Mouse (Mus musculus) C2C12 (cell line): ENCODE measurements around the gene Smc3. TPM values are rescaled to one million over a fixed set of nuclear protein-coding genes. Genes with fewer than 3 reads are reported as not detected.

Experiments used
- H3K27me3 ChIP-seq: one replicate; pipeline ENCODE4 v1.6.1; 2011; ENCODE audit not compliant: control insufficient read depth, insufficient read depth, insufficient read length
- H3K36me3 ChIP-seq: one replicate; pipeline ENCODE4 v1.6.1; 2011; ENCODE audit not compliant: control insufficient read depth, insufficient read depth
- H3K4me3 ChIP-seq: one replicate; pipeline ENCODE4 v1.5.1; 2011; ENCODE audit warnings: mild to moderate bottlenecking, control low read depth; ENCODE audit not compliant: poor library complexity, insufficient read depth, severe bottlenecking
- H3K79me2 ChIP-seq: one replicate; pipeline ENCODE4 v1.6.1; 2011; ENCODE audit not compliant: control insufficient read depth, insufficient read depth
- H3K79me3 ChIP-seq: one replicate; pipeline ENCODE4 v1.6.1; 2011; ENCODE audit warnings: low read depth, control low read depth
- H3ac ChIP-seq: one replicate; pipeline ENCODE3; 2011; ENCODE audit warnings: low read depth; ENCODE audit not compliant: control insufficient read depth, insufficient read length
- CEBPB ChIP-seq: IDR thresholded peaks from one replicate; pipeline ENCODE4 v1.6.1; 2011; ENCODE audit warnings: low read depth, mild to moderate bottlenecking, control low read depth, moderate library complexity
- CTCF ChIP-seq: IDR thresholded peaks from one replicate; pipeline ENCODE4 v1.5.1; 2011; ENCODE audit not compliant: control insufficient read depth, insufficient read depth, insufficient read length
- FOSL1 ChIP-seq: IDR thresholded peaks from one replicate; pipeline ENCODE4 v1.8.0; 2011; ENCODE audit warnings: mild to moderate bottlenecking, low read length; ENCODE audit not compliant: poor library complexity, insufficient read depth, severe bottlenecking
- MAX ChIP-seq: IDR thresholded peaks from one replicate; pipeline ENCODE4 v1.6.1; 2011; ENCODE audit warnings: mild to moderate bottlenecking, control low read depth
- MYOD1 ChIP-seq: IDR thresholded peaks from one replicate; pipeline ENCODE4 v1.6.1; 2011; ENCODE audit warnings: low read depth; ENCODE audit not compliant: control insufficient read depth, insufficient read length
- MYOG ChIP-seq: IDR thresholded peaks from one replicate; pipeline ENCODE4 v1.6.1; 2011; ENCODE audit not compliant: control insufficient read depth, insufficient read length; ENCODE audit errors: extremely low read depth
- USF1 ChIP-seq: IDR thresholded peaks from one replicate; pipeline ENCODE4 v1.6.1; 2011; ENCODE audit warnings: low read depth, mild to moderate bottlenecking, control low read depth, moderate library complexity
- polyA plus RNA-seq: library from polyadenylated mRNA; unstranded; fragments of >200 nt; fragmentation: generic; extraction: Trizol; gene quantifications from one replicate; pipeline ENCODE4 v1.2.1, GENCODE M21; 2012; ENCODE audit warnings: missing spikeins

The Smc3 gene
- polyA plus RNA-seq, 1 experiment = 10.1 TPM

DNA sequence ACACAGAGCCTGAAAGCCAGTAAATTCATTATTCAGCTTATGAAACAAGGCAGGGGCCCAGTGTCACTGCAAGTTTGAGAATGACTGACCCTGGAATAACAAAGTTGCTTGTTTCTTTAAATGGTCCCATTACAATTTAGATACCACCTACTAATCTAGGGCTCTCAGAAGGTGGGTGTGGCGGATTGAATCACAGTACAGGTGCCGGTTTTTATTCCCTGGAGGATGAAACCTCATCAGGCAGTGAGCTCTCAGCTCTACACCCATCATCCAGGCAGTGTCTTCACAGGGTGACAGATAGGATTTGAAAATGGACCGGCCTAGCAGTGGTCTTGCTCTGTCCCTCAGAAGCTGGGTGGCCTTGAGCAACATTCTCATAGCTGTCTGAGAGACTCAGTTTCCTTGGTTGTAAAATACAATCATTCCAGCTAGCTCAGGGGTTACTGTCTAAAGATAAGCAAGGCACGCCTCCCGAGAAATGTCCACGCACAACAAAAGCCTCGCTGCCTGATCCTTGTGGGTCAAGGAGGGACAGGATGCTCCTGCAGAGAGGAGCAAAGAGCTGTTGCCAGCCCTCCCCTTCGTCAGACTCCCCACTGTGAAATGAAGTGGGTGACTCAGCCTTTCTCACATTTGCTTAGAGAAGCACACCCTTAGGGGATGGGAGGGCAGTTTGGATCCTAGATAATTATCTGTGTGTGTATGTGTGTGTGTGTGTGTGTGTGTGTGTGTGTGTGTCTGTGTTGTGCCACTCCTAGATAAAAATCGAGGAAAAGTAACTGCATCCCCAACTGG, 74.1 kb downstream of the Smc3 start:
- H3ac ChIP-seq = no peak overlapping the region
- no peaks in the 10 kb centered on the region for H3K36me3 ChIP-seq
- TF ChIP-seq MYOD1 = peak; percentile 36
- TF ChIP-seq MYOG = no peak
- no peak overlapping the region for H3K4me3 ChIP-seq
- H3K27me3 ChIP-seq = no peaks in the 10 kb centered on the region
- H3K79me2 ChIP-seq = no peaks in the 10 kb centered on the region
- no peaks in the 10 kb centered on the region for H3K79me3 ChIP-seq

DNA sequence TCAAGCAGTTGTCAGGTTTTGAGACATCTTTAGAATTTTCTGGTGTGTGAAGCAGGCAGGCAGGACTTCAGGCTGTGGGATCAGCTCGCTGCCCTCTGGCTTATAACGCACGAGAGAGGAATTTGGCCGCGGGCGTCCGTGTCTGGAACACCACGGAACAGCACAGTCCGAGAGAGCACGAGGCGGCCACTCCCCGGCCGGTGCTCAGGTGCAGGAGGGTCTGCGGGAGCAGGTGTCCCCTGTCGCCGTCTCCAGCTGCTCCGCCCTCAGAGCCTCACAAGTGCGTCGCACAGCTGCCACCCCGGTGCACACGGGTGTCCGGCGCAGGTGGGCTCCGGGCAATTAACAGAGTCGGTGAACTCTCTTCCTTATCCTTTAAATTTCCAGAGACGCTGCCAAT, 76.0 kb downstream of the Smc3 start:
- Histone ChIP-seq H3K79me2 (no peaks in the 10 kb centered on the region), H3ac (peak overlapping the region; percentile 29), H3K79me3 (no peaks in the 10 kb centered on the region), H3K36me3 (no peaks in the 10 kb centered on the region), H3K27me3 (no peaks in the 10 kb centered on the region), H3K4me3 (peak overlapping the region; percentile 36)
- TF ChIP-seq CTCF (no peak), MAX (no peak), USF1 (no peak), MYOG (no peak), FOSL1 (no peak), CEBPB (no peak), MYOD1 (no peak)

DNA sequence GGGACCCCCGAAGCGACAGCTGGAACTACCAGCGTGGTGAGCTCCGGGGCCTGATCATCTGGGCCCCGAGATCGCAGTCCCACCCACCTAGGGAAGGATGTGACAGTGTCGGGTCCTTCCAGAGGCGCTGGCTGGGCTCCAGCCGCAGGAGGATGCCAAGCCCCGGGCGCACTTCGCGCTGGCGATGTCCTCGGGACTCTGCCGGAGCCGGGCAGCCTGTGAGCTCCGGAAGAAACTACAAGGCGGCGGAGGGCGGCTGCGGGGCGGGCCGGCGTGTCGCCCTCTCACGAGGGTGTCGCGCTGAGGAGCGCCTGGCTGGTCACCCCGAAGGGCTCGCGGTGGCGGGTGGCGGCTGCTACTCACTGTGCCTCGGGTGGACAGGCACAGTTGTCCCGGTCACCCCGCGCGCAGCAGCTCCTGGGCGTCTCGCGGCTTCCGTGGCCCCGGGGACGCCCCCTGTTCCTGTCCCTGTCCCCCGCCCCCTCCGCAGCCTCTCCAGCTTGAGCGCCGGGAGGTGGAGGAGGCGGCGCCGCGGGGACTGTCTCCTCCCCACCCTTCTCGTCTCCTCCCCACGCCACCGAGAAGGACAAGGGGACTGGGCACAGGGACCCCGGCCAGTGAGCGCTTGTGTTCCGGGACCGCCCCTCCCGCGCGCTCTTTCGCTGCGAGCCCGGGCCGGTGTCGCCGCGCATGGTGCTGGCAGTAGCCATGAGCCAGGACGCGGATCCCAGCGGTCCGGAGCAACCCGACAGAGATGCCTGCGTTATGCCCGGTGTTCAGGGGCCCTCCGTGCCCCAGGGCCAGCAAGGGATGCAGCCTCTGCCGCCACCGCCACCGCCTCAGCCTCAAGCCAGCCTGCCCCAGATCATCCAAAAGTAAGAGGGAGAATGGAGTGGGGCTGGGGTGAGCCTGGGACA, 76.8 kb downstream of the Smc3 start, which contains the start of gene Rbm20:
TSS of gene Rbm20 (plus strand) at position 589 of the 917 bp plus-strand sequence.
- H3K79me2 ChIP-seq = no peaks in the 10 kb centered on the region
- H3K79me3 ChIP-seq = no peaks in the 10 kb centered on the region
- H3ac ChIP-seq = peak within 1 kb of the TSS; percentile 76
- H3K4me3 ChIP-seq = peak within 1 kb of the TSS; percentile 36
- H3K27me3 ChIP-seq = no peaks in the 10 kb centered on the region
- TF ChIP-seq MYOG (no peak), MAX (no peak)
- no peaks in the 10 kb centered on the region for H3K36me3 ChIP-seq

DNA sequence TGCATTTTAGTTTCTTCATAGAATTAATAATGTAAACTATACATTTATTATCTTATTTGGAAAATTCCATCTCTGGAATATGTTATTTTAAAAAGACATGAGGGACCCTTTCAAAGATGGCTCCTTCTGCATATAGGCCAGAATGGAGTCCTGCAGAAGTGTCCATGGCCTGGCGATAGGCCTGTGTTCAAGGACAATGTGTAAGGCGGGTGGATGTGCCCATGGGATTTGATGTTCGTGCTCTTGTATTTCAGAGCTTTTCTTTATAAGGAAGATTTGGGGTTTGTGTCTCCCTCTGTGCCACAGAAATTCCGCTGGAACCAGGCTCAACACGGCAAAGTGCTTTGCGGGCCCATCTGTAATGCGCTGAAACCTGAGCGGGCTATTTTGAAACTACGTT, 79.0 kb downstream of the Smc3 start:
- TF ChIP-seq MYOD1 (no peak), MYOG (no peak), MAX (no peak), USF1 (no peak), FOSL1 (no peak), CEBPB (no peak), CTCF (no peak)
- Histone ChIP-seq H3K79me3 (no peaks in the 10 kb centered on the region), H3K4me3 (no peak overlapping the region), H3K36me3 (no peaks in the 10 kb centered on the region), H3ac (no peak overlapping the region), H3K27me3 (no peaks in the 10 kb centered on the region), H3K79me2 (no peaks in the 10 kb centered on the region)

DNA sequence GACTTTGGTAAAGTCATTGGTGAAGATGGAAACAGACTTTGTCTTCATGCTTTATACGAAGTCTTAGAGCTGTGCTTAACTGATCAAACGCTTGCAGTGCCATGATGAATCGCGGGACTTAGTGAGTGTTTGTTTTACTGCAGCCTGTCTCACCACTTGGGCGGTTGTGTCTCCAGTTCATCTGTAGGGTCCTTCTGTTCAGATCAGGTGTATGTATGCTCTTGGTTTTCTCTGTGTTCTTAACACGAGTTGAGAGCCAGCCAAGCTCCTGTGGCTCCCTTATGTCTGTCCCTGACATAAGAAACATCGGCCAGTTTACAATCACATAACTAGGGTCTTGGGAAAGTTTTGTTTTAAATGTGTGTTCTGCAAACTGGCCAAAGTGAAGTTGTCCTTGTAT, 79.8 kb downstream of the Smc3 start:
- H3K79me2 ChIP-seq = no peaks in the 10 kb centered on the region
- no peaks in the 10 kb centered on the region for H3K79me3 ChIP-seq
- no peak overlapping the region for H3ac ChIP-seq
- H3K36me3 ChIP-seq = no peaks in the 10 kb centered on the region
- H3K4me3 ChIP-seq = no peak overlapping the region
- H3K27me3 ChIP-seq = no peaks in the 10 kb centered on the region
- TF ChIP-seq FOSL1 (no peak), CEBPB (no peak), MAX (no peak), MYOG (no peak)

DNA sequence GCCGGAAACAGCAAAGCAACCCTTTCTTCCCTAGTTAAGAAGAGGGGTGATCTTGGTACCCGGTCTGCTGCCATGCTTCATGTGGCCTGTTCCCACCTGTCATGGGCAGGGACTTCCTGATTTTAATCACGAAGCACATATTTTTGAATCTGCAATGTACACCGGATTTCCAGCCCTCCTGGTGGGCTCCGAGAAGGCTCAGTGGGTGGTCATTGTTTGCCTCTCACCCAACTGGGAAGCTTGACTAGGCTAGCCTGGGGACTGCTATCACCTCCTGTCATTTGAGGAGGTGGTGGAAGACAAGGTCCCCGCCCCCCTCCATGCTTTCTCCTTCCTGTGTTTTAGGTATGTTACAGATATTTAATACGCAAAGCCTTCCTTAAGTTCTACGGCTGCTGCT, 82.2 kb downstream of the Smc3 start:
- no peak overlapping the region for H3K4me3 ChIP-seq
- H3K79me3 ChIP-seq = no peaks in the 10 kb centered on the region
- H3ac ChIP-seq = no peak overlapping the region
- H3K27me3 ChIP-seq = no peaks in the 10 kb centered on the region
- TF ChIP-seq MYOG = no peak
- no peak for TF ChIP-seq MYOD1
- TF ChIP-seq MAX = no peak
- no peak for TF ChIP-seq CEBPB
- TF ChIP-seq FOSL1 = no peak
- TF ChIP-seq USF1 = no peak
- no peak for TF ChIP-seq CTCF
- H3K79me2 ChIP-seq = no peaks in the 10 kb centered on the region
- no peaks in the 10 kb centered on the region for H3K36me3 ChIP-seq
